Mouse (Mus musculus) kidney, embryonic 16.5 days (tissue): ENCODE data around the gene Otp. TPM values are rescaled to one million over a fixed set of nuclear protein-coding genes. Genes with fewer than 3 reads are reported as not detected.
A peak's percentile ranks its signal among the peaks of the same experiment; 100 is the strongest.

Source experiments
- ATAC-seq: fragments of 200-750 bp; cut with Nextera tagmentation; 2 replicates; pipeline ENCODE4 v1.8.0; 2017; ENCODE audit warnings: moderate TSS enrichment; ENCODE audit not compliant: low FRiP score, low TSS enrichment
- H3K27ac ChIP-seq: fragments of 300-500 bp; sonication (generic); 2 replicates; pipeline ENCODE4 v1.5.1; 2014; ENCODE audit warnings: low read length
- H3K27me3 ChIP-seq: fragments of 300-500 bp; sonication (generic); 2 replicates; pipeline ENCODE4 v1.6.1; 2014; ENCODE audit warnings: low read length, control low read depth, mixed read lengths; ENCODE audit not compliant: insufficient read depth
- H3K36me3 ChIP-seq: fragments of 300-500 bp; sonication (generic); 2 replicates; pipeline ENCODE4 v1.6.1; 2014; ENCODE audit warnings: low read length, control low read depth, mixed read lengths; ENCODE audit not compliant: insufficient read depth
- H3K4me1 ChIP-seq: fragments of 300-500 bp; sonication (generic); 2 replicates; pipeline ENCODE4 v1.6.1; 2014; ENCODE audit warnings: low read length, control low read depth, mixed read lengths; ENCODE audit not compliant: insufficient read depth
- H3K4me2 ChIP-seq: fragments of 300-500 bp; sonication (generic); replicated peaks from 2 replicates; pipeline ENCODE4 v1.6.1; 2014; ENCODE audit warnings: low read depth, low read length
- H3K4me3 ChIP-seq: fragments of 300-500 bp; sonication (generic); 2 replicates; pipeline ENCODE4 v1.5.1; 2014; ENCODE audit warnings: mild to moderate bottlenecking, low read length
- H3K9ac ChIP-seq: fragments of 300-500 bp; sonication (generic); replicated peaks from 2 replicates; pipeline ENCODE4 v1.6.1; 2014; ENCODE audit warnings: low read length
- H3K9me3 ChIP-seq: fragments of 300-500 bp; sonication (generic); 2 replicates; pipeline ENCODE4 v1.6.1; 2016; ENCODE audit warnings: low read length, control low read depth
- WGBS: fragments of 180-500 bp; shearing (Covaris S2); extraction: QIAGEN DNeasy Blood & Tissue Kit; methylation state at CpG from one replicate; pipeline ENCODE4 v1.1.7; 2014; 5-methylcytosine and 5-hydroxymethylcytosine counted together
- polyA plus RNA-seq: library from polyadenylated mRNA; unstranded; fragments of >200 nt; fragmentation: Nextera tagmentation; extraction: Ambion mirVana; gene quantifications from 2 replicates; pipeline ENCODE4 v1.2.1, GENCODE M21; 2015

Gene Otp
- polyA plus RNA-seq, 1 experiment from 2014 or later: not detected

DNA sequence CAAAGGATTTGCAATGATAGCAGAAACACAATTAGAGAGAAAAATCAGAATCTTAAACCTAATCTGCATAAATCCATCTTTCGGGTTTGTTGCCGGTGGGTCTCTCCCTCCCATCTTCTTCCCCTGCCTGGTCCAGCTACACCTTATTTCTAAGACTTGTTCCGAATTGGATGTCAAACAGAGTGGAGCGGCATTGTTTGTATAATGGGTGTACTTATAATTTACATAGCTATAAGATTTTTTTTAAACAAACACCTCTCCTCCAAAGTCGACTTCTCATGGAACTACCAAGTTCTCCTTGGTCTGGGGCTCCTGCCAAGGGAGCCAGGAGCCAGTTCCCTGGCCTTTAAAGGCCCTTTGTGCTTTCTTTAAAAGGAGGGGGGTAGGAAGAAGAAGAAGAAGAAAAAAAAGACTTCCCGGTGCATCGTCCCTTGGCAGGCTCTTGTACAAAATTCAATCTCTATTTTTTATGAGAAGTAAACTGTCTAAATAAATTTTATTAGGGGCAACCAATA, 3.5 kb upstream of the Otp start:
- 0% methylated on average over 7 of the region's 7 CpGs for WGBS
- Histone ChIP-seq H3K27ac (no peak overlapping the region), H3K4me2 (no peak overlapping the region), H3K9me3 (no peaks in the 10 kb centered on the region), H3K9ac (no peak overlapping the region), H3K36me3 (no peaks in the 10 kb centered on the region), H3K4me1 (peaks cover 9% of the 10 kb centered on the region), H3K4me3 (no peak overlapping the region), H3K27me3 (peaks cover 90% of the 10 kb centered on the region)
- no peak for ATAC-seq

GRCm38 (mm10) chr13:94872439-94872838, 3.0 kb upstream of the Otp start:
- Histone ChIP-seq H3K9ac (no peak overlapping the region), H3K4me3 (no peak overlapping the region), H3K36me3 (no peaks in the 10 kb centered on the region), H3K4me1 (peaks cover 9% of the 10 kb centered on the region), H3K27me3 (peaks cover 90% of the 10 kb centered on the region), H3K4me2 (no peak overlapping the region), H3K9me3 (no peaks in the 10 kb centered on the region), H3K27ac (no peak overlapping the region)
- ATAC-seq: no peak
- under 1% methylated on average over 19 of the region's 19 CpGs for WGBS

DNA sequence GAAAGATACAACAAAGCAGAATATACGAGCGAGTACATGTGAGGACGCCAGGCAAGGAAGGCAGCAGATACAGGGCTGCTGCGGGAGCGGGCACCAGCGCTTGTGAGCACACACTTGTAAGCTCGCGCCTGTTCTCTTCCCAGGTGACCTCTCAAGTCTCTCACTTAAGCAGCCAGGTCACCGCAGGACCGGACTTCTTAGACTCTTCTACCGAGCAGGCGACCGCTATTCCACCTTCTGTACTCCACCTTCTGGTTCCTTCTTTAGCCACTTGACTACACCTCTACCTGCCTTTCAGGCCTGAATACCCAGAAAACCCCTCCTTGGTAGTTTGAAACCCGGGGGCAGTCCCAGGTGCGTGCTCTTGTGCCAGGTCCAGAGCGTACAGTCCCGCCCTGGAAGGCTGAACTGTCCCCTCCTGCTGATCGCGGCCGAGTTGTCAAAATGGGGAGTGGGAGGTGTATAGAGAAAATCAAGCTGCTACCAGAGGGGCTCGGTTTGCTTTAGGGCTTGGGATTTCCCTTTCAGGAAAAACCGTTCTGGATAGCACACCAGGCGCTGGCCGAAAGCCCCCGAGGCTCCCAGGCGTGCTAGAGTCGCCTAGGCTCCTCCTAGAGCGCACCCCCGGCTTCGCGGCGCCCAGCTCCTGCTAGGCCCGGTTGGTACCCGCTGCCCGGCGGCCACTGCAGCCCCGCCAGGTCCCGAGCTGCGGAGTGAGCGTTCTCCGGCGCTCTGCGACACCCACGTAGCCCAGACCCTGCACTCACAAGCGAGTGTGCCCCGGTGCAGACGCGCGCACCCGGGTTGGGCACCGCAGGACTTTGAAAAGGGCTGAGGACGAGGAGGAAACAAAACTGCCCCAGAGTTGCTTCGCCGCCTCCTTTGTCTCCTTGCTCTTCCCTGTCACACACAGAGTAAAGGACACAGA, 2.0 kb upstream of the Otp start:
- Histone ChIP-seq H3K4me3 (no peak overlapping the region), H3K9ac (no peak overlapping the region), H3K27me3 (peaks cover 87% of the 10 kb centered on the region), H3K27ac (no peak overlapping the region), H3K9me3 (no peaks in the 10 kb centered on the region), H3K36me3 (no peaks in the 10 kb centered on the region), H3K4me2 (no peak overlapping the region), H3K4me1 (peaks cover 8% of the 10 kb centered on the region)
- under 1% methylated on average over 54 of the region's 54 CpGs for WGBS
- no peak; the same call in 1 of the 2 replicates for ATAC-seq

DNA sequence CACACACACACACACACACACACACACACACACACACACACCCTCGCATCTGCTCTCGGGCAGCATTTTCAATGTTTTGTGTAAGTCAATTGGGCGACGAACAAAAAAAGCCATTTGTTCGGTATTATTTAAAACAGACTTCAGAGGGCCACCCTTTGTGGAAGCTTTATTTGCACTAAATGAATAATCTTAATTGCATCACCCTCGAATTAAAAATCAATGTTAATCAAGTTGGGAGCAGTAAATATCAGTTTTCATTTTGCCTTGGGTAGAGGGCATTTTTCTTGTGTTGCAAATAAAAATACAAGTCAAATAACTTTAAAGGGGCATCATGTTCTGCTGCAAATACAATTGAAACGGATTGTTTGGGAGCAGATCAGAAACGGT, 1.4 kb upstream of the Otp start:
- H3K36me3 ChIP-seq: no peaks in the 10 kb centered on the region
- peaks cover 2% of the 10 kb centered on the region; the same call in 1 of the 2 replicates for H3K4me1 ChIP-seq
- H3K27ac ChIP-seq: no peak overlapping the region
- H3K4me3 ChIP-seq: no peak overlapping the region
- H3K27me3 ChIP-seq: peaks cover 81% of the 10 kb centered on the region
- H3K4me2 ChIP-seq: no peak overlapping the region
- no peaks in the 10 kb centered on the region for H3K9me3 ChIP-seq
- WGBS: 3% methylated on average over 8 of the region's 8 CpGs
- H3K9ac ChIP-seq: no peak overlapping the region
- no peak for ATAC-seq

- H3K4me1 ChIP-seq: peaks cover 2% of the 10 kb centered on the region; the same call in 1 of the 2 replicates
- 2% methylated on average over 23 of the region's 23 CpGs for WGBS
- no peak overlapping the region for H3K27ac ChIP-seq
- no peak overlapping the region for H3K9ac ChIP-seq
- H3K9me3 ChIP-seq: no peaks in the 10 kb centered on the region
- no peaks in the 10 kb centered on the region for H3K36me3 ChIP-seq
- H3K4me3 ChIP-seq: no peak overlapping the region
- no peak for ATAC-seq
- H3K4me2 ChIP-seq: no peak overlapping the region
- H3K27me3 ChIP-seq: peaks cover 77% of the 10 kb centered on the region
Measured at GRCm38 (mm10) chr13:94874656-94875395, 576 bp upstream of the Otp start.

DNA sequence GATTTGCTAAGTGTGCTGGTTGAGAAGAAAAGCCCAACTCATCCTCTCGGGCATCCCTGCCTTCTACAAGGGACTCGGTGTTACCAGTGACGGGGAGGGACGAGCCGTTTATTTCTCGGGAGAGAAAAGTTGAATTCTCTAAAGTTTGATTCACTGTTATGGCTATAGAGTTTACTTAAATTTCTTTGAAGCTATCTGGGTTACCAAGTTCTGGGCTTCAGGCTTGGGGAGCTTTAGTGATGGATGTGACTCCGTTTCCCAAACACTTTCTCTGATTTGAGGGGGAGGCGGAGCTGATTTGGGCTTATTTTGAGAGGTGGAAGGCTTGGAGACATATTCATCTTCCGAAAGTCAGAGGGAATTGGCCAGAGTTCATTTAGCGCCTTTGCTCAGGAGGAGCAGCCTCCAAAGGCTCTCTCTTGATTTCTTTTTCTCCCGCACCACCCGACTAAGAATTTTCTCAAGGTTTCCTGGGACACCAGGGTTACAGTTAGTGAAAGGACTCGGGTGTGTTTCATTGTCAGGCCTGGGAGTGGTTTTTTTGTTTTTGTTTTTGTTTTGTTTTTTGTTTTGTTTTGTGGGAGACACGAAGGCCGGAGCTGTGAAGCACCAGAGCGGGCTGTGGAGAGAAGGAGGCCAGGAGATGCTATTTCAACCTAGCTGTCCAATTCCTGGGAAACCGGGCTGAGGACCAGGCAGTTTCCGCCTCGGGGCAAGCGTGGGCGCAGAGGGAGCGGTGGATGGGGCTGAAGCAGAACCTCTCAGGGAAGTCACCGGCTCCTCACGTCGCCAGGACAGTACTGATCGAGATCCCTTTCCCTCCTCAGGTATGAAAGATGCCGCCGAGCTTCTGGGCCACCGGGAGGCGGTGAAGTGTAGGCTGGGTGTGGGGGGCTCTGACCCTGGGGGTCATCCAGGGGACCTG, 1.1 kb downstream of the Otp start:
- H3K36me3 ChIP-seq: no peaks in the 10 kb centered on the region
- no peak overlapping the region for H3K4me2 ChIP-seq
- H3K9me3 ChIP-seq: no peaks in the 10 kb centered on the region
- H3K9ac ChIP-seq: no peak overlapping the region
- WGBS: 2% methylated on average over 29 of the region's 30 CpGs
- no peak overlapping the region for H3K27ac ChIP-seq
- H3K4me3 ChIP-seq: no peak overlapping the region
- peaks cover 78% of the 10 kb centered on the region for H3K27me3 ChIP-seq
- peaks cover 2% of the 10 kb centered on the region; the same call in 1 of the 2 replicates for H3K4me1 ChIP-seq
- ATAC-seq: 0 out of 2 replicates have a peak, but pooled peaks have one; percentile 31

DNA sequence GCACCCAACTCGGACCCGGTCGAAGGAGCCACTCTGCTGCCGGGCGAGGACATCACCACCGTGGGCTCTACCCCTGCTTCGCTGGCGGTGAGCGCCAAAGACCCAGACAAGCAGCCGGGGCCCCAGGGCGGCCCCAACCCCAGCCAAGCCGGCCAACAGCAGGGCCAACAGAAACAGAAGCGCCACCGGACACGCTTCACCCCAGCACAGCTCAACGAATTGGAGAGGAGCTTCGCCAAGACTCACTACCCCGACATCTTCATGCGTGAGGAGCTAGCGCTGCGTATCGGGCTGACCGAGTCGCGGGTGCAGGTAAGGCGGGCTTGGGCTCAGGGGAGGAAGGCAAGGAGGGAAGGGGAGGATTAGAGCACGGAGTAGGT, 1.8 kb downstream of the Otp start:
- Histone ChIP-seq H3K36me3 (no peaks in the 10 kb centered on the region), H3K4me2 (no peak overlapping the region), H3K9me3 (no peaks in the 10 kb centered on the region), H3K4me3 (no peak overlapping the region), H3K27me3 (peaks cover 79% of the 10 kb centered on the region), H3K27ac (no peak overlapping the region), H3K9ac (no peak overlapping the region), H3K4me1 (peaks cover 2% of the 10 kb centered on the region; the same call in 1 of the 2 replicates)
- whole genome bisulfite sequencing: under 1% methylated on average over 27 of the region's 27 CpGs
- ATAC-seq: no peak

DNA sequence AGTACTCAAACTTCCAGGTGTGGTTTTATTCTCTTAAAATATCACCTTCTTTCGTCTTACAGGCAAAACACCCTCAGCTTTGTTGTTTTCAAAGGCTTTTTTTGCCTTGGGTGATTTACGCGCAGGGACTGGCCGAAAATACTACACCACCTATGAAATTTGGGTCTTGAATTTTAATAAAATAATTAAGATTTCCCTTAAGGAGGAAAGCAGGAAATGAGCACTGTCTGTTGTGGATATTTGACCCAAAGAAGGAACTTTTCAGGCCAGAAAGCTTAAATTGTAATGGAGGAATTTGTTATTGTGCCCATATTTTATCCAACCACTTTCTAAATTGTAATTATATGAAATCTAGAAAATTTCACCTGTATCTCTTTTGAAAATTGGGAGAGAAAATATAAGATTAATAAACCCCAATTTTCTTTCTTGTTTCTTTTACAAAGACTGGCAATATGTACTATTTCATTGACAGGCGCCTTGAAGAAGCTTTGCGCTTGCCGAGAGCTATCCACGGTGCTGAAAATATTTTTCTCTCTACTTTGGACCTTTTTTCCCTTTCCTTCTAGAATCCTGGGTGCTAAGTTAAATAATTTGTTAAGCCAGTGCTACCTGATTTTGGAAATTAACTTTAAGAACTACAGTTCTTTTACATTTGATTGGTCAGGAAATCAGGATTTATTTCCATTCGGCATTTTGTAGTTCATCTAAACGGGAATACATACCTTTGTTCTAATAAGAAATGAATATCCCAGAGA, 2.8 kb downstream of the Otp start:
- ATAC-seq: no peak
- Histone ChIP-seq H3K36me3 (no peaks in the 10 kb centered on the region), H3K27ac (no peak overlapping the region), H3K4me3 (no peak overlapping the region), H3K27me3 (peaks cover 81% of the 10 kb centered on the region), H3K9me3 (no peaks in the 10 kb centered on the region), H3K4me2 (no peak overlapping the region), H3K9ac (no peak overlapping the region), H3K4me1 (peaks cover 9% of the 10 kb centered on the region)
- 11% methylated on average over 10 of the region's 10 CpGs for WGBS

DNA sequence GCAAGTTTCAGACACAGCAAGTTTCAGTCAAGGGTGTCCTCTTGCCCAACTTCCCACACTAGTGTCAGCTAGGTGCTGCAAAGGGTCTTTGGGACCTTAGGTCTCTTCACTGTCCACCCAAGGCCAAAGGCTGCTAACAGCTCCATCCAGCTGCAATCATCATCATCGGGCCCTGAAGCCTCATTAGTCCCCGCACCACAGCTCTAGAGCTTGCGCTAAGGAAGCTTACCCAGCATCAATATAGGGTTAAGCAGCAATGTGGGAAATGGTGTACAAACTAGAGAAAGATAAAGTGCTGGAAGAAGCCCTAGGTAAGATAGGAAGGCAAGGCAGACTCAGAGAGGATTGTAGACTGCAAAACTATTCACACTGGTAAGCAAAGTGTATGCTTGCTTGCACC, 5.8 kb downstream of the Otp start:
- Histone ChIP-seq H3K9ac (no peak overlapping the region), H3K9me3 (no peaks in the 10 kb centered on the region), H3K36me3 (no peaks in the 10 kb centered on the region), H3K27ac (no peak overlapping the region), H3K27me3 (peaks cover 83% of the 10 kb centered on the region), H3K4me2 (no peak overlapping the region), H3K4me3 (no peak overlapping the region), H3K4me1 (peaks cover 23% of the 10 kb centered on the region)
- no peak for ATAC-seq
- WGBS: 1% methylated on average over 3 of the region's 3 CpGs
